Mouse (Mus musculus): ENCODE data around the gene Ublcp1.

Gene Ublcp1

DNA sequence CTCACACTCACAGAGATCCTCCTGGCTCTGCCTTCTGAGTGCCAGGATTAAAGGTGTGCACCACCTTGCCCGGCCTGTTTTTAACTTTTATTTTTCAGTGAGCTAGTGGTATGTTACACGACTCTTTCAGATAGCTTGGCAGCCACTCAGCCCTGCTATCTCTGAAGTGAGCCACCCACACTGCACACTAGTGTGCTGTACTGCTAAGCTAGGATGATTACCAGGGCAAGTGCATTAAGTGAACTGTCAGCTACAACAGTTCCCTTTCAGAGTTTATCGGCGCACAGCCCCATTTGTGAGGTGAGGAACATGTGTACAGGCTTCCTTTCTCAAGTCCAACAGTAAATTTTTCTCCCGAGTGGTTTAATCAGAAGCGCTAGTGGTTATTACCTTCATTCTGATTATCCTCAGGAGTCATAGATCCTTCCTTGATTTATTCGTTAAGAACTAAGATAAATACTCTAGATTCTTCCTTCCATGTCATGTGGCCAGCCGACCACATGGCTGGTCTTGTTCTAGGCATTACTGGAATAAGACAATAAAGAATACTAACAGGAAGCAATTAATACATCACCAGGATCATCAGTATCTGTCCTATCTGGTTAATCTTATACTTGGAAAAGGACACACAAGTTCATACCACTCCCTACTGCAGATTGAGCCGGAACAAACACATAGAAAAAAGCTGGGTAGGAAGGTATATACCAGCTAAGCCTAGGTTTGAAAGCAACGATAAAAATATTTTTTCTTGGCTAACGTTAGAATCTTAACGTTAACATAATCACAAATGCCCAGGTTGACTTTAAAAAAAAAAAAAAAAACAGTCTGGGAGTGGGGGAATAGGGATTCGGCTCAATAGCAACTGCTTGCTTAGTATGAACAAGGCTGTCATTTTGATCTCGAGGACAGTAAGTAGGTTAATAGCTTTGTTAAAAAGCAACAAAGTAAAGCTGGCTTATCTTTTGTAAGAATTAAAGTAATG, 42.0 kb upstream of the Ublcp1 start:
- TF ChIP-seq CTCF (conservative IDR thresholded peaks at IDR 0.05; ENCODE audit: low read length) = no peak
- TF ChIP-seq POU5F1 (IDR thresholded peaks at IDR 0.05; ENCODE audit: borderline replicate concordance, low read length) = no peak
- TF ChIP-seq NANOG (IDR thresholded peaks at IDR 0.05; ENCODE audit: borderline replicate concordance, low read length) = no peak
- peaks cover 2% of the 10 kb centered on the region; the same call in 1 of the 2 replicates for H3K27me3 ChIP-seq (ENCODE audit: insufficient read depth, low read length)
- no peaks in the 10 kb centered on the region for H3K9me3 ChIP-seq (ENCODE audit: low read length)
- no peaks in the 10 kb centered on the region for H3K36me3 ChIP-seq (ENCODE audit: insufficient read depth, low read length)
- peaks cover 3% of the 10 kb centered on the region for H3K4me1 ChIP-seq (replicated peaks; ENCODE audit: low read depth, low read length)
- no peak overlapping the region for H3K4me3 ChIP-seq (replicated peaks; ENCODE audit: low read length)

DNA sequence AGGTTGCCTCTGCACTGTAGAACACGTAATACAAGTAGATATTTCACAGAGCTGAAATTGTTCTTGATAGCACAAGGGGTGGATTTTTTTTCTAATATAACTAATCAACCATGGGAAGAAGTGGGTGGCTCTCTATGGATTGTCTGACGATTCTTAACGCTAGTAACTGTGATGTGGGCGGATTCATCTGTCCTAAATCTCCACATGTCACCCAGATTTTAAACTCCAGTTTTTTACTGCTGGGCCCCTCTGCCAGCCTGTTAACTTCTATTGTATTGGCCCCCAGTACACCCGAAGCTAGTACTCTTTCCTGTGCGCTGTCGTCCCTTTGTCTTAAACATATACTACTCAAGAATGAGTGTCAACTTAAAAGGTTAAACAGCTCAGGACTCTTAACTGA, 40.1 kb upstream of the Ublcp1 start:
- no peaks in the 10 kb centered on the region for H3K27me3 ChIP-seq (ENCODE audit: insufficient read depth, low read length)
- TF ChIP-seq POU5F1 (IDR thresholded peaks at IDR 0.05; ENCODE audit: borderline replicate concordance, low read length) (no peak), NANOG (IDR thresholded peaks at IDR 0.05; ENCODE audit: borderline replicate concordance, low read length) (no peak), CTCF (conservative IDR thresholded peaks at IDR 0.05; ENCODE audit: low read length) (no peak)
- H3K36me3 ChIP-seq (ENCODE audit: insufficient read depth, low read length) = no peaks in the 10 kb centered on the region

DNA sequence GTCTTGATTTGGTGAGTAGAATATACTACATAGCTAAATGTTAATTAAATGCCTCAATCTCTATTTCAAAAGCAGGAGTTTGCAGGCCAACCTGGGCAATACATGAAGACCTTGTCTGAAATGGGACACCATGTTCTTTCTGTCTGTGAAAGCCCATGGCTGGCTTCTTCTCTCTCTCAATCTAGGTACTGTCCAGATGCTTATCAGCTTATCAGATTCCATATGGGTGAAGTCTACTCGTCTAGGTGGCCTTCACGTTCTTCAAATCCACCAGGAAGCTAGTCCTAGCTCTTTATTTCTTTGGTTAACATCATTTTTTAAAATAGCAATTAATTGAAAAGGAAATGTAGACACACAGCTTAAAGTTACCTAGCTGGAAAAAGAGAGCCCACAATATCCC, 39.6 kb upstream of the Ublcp1 start:
- Histone ChIP-seq H3K4me3 (replicated peaks; ENCODE audit: low read length) (no peak overlapping the region), H3K27me3 (ENCODE audit: insufficient read depth, low read length) (no peaks in the 10 kb centered on the region), H3K9me3 (ENCODE audit: low read length) (no peaks in the 10 kb centered on the region), H3K4me1 (replicated peaks; ENCODE audit: low read depth, low read length) (no peaks in the 10 kb centered on the region), H3K36me3 (ENCODE audit: insufficient read depth, low read length) (no peaks in the 10 kb centered on the region)
- TF ChIP-seq NANOG (IDR thresholded peaks at IDR 0.05; ENCODE audit: borderline replicate concordance, low read length) = no peak
- no peak for TF ChIP-seq CTCF (conservative IDR thresholded peaks at IDR 0.05; ENCODE audit: low read length)
- no peak for TF ChIP-seq POU5F1 (IDR thresholded peaks at IDR 0.05; ENCODE audit: borderline replicate concordance, low read length)

More for the DNA sequence above, 40.1 kb upstream of the Ublcp1 start:
- H3K4me1 ChIP-seq (replicated peaks; ENCODE audit: low read depth, low read length) = no peaks in the 10 kb centered on the region
- H3K4me3 ChIP-seq (replicated peaks; ENCODE audit: low read length) = no peak overlapping the region
- H3K9me3 ChIP-seq (ENCODE audit: low read length) = no peaks in the 10 kb centered on the region

DNA sequence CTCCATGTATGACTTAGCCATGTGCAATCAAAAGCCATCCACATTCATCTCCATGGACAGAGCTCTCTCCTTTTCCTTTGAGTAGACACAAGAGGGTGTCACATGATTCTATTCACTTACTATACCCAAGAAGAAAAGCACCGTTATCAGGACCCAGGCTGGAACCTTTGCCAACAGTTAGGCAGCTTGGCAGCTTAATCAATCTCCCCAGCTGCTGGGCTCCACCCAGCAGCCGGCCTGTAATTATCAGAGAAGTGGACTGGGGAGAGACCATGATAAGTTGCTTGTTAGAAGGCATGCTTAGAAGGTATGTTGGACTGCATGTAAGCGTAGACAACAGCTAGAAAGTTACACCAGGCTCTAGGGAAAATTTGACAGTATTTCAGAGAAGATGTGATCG, 38.6 kb upstream of the Ublcp1 start:
- H3K36me3 ChIP-seq (ENCODE audit: insufficient read depth, low read length) = no peaks in the 10 kb centered on the region
- no peaks in the 10 kb centered on the region for H3K9me3 ChIP-seq (ENCODE audit: low read length)
- TF ChIP-seq CTCF (conservative IDR thresholded peaks at IDR 0.05; ENCODE audit: low read length) (no peak), POU5F1 (IDR thresholded peaks at IDR 0.05; ENCODE audit: borderline replicate concordance, low read length) (no peak), NANOG (IDR thresholded peaks at IDR 0.05; ENCODE audit: borderline replicate concordance, low read length) (no peak)
- H3K4me3 ChIP-seq (replicated peaks; ENCODE audit: low read length) = no peak overlapping the region
- no peaks in the 10 kb centered on the region for H3K4me1 ChIP-seq (replicated peaks; ENCODE audit: low read depth, low read length)
- H3K27me3 ChIP-seq (ENCODE audit: insufficient read depth, low read length) = no peaks in the 10 kb centered on the region

DNA sequence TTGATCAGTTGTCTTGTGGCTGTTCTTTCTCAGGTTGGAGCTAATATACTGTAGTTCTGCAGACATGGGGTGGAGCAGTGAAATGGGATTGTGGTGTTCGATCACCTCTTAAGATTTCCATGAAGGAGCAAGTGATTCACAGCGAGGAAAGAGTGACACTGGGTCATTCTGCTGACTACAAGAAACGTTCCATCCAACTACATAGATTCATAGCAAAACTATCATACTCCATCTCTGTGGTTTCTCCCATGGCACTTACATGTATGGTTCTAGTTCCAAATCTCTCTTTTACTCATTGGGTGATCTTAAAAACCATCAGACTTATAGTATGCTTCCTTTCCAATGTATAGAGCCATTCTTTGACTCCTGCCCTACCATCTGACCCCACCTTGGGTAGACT, 34.5 kb upstream of the Ublcp1 start:
- no peak overlapping the region for H3K4me3 ChIP-seq (replicated peaks; ENCODE audit: low read length)
- H3K4me1 ChIP-seq (replicated peaks; ENCODE audit: low read depth, low read length) = no peaks in the 10 kb centered on the region
- H3K27me3 ChIP-seq (ENCODE audit: insufficient read depth, low read length) = peaks cover 11% of the 10 kb centered on the region
- peaks cover 20% of the 10 kb centered on the region for H3K9me3 ChIP-seq (ENCODE audit: low read length)
- no peak for TF ChIP-seq NANOG (IDR thresholded peaks at IDR 0.05; ENCODE audit: borderline replicate concordance, low read length)
- TF ChIP-seq CTCF (conservative IDR thresholded peaks at IDR 0.05; ENCODE audit: low read length) = no peak
- TF ChIP-seq POU5F1 (IDR thresholded peaks at IDR 0.05; ENCODE audit: borderline replicate concordance, low read length) = no peak
- no peaks in the 10 kb centered on the region for H3K36me3 ChIP-seq (ENCODE audit: insufficient read depth, low read length)

DNA sequence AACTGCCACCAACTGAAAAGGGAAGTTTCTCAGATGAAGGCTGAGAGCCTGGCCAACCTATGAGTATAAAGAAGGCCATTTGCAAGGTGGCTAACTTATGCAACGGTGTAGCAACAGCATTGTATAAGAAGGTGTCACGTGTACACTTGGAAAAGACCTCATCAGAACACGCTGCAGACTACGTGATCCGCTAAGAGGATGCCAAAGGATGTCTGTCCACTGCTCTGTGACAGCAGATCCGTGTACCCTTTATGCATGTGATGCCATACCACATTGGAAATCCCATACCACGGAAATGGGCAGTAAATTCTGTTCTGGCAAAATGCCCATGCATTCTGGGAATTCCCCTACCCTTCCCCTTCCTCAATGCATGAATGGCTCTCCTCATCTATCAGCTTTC, 33.8 kb upstream of the Ublcp1 start:
- TF ChIP-seq POU5F1 (IDR thresholded peaks at IDR 0.05; ENCODE audit: borderline replicate concordance, low read length) (no peak), CTCF (conservative IDR thresholded peaks at IDR 0.05; ENCODE audit: low read length) (no peak), NANOG (IDR thresholded peaks at IDR 0.05; ENCODE audit: borderline replicate concordance, low read length) (no peak)
- H3K36me3 ChIP-seq (ENCODE audit: insufficient read depth, low read length) = no peaks in the 10 kb centered on the region
- peaks cover 11% of the 10 kb centered on the region for H3K27me3 ChIP-seq (ENCODE audit: insufficient read depth, low read length)
- H3K9me3 ChIP-seq (ENCODE audit: low read length) = peaks cover 20% of the 10 kb centered on the region
- no peak overlapping the region for H3K4me3 ChIP-seq (replicated peaks; ENCODE audit: low read length)
- H3K4me1 ChIP-seq (replicated peaks; ENCODE audit: low read depth, low read length) = no peaks in the 10 kb centered on the region

DNA sequence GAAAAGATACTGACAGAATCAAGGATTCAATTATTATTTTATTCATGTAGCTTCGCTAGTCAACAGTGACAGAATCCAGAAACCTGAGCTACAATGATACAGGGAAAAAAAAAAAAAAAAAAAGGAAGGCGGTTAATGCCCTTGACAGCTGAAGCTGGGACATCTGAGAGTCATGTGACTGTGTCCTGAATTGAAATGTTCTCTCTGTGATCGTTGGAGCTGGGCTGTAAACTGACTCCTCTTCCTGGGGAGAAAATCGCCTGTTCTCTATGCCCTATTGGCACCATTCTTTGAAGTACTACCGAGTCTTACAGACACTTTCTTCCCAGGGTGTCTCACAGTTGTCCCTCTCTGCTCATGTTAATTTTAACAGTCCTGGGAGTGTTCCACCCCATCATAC, 32.6 kb upstream of the Ublcp1 start:
- no peak overlapping the region for H3K4me3 ChIP-seq (replicated peaks; ENCODE audit: low read length)
- TF ChIP-seq NANOG (IDR thresholded peaks at IDR 0.05; ENCODE audit: borderline replicate concordance, low read length) (no peak), CTCF (conservative IDR thresholded peaks at IDR 0.05; ENCODE audit: low read length) (no peak), POU5F1 (IDR thresholded peaks at IDR 0.05; ENCODE audit: borderline replicate concordance, low read length) (no peak)
- H3K36me3 ChIP-seq (ENCODE audit: insufficient read depth, low read length) = no peaks in the 10 kb centered on the region
- peaks cover 14% of the 10 kb centered on the region for H3K27me3 ChIP-seq (ENCODE audit: insufficient read depth, low read length)
- peaks cover 20% of the 10 kb centered on the region for H3K9me3 ChIP-seq (ENCODE audit: low read length)
- no peaks in the 10 kb centered on the region; the same call in 1 of the 2 replicates for H3K4me1 ChIP-seq (replicated peaks; ENCODE audit: low read depth, low read length)

DNA sequence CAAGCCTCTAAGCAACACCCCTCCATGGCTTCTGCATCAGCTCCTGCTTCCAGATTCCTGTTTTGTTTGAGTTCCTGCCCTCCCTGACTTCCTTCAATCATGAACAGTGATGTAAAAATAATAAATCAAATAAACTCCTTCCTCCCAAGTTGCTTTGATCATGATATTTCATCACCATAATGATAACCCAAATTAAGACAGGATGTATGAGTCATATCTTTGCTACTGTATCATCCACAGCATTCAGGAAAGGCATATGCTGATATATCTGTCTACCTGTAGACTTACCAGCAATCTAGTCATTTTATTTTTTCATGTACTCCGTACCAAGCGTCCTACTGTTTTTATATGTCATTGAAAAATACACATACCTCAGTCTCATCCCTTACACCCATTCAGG, 31.2 kb upstream of the Ublcp1 start:
- H3K9me3 ChIP-seq (ENCODE audit: low read length) = peaks cover 20% of the 10 kb centered on the region
- no peaks in the 10 kb centered on the region for H3K36me3 ChIP-seq (ENCODE audit: insufficient read depth, low read length)
- H3K4me1 ChIP-seq (replicated peaks; ENCODE audit: low read depth, low read length) = no peaks in the 10 kb centered on the region; the same call in 1 of the 2 replicates
- peaks cover 14% of the 10 kb centered on the region for H3K27me3 ChIP-seq (ENCODE audit: insufficient read depth, low read length)
- no peak overlapping the region for H3K4me3 ChIP-seq (replicated peaks; ENCODE audit: low read length)
- TF ChIP-seq POU5F1 (IDR thresholded peaks at IDR 0.05; ENCODE audit: borderline replicate concordance, low read length) (no peak), NANOG (IDR thresholded peaks at IDR 0.05; ENCODE audit: borderline replicate concordance, low read length) (no peak), CTCF (conservative IDR thresholded peaks at IDR 0.05; ENCODE audit: low read length) (no peak)

All from E14TG2a.4 (cell line).